Mouse (Mus musculus): ENCODE results near the gene Trex2. TPM values are rescaled to one million over a fixed set of nuclear protein-coding genes. Genes with fewer than 3 reads are reported as not detected.

The Trex2 gene
- total and polyA plus RNA-seq, 3 experiments = not detected

DNA sequence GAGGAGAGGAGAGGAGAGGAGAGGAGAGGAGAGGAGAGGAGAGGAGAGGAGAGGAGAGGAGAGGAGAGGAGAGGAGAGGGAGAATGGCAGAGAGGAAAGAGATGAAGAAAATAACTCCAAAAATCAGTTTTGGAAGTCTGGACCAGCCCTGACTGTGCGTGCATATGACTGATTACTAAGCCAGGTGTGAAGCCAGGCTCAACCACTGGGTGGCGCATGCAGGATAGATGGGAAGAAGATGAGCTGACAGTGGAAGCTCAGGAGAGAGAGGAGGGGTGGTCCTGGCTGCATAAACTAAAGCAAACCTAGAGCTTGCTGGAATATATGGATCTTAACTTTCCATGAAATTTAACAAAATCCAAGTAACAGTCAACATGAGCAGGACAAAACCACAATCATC lies 16.8 kb upstream of the Trex2 start (continued):
- no peak for TF ChIP-seq USF1 (IDR thresholded peaks at IDR 0.05; ENCODE audit: low read depth, low read length)
- no peak for TF ChIP-seq ZMIZ1 (IDR thresholded peaks at IDR 0.05; ENCODE audit: low read depth, low read length)
- TF ChIP-seq MAFK (IDR thresholded peaks at IDR 0.05; ENCODE audit: borderline replicate concordance, low read depth, low read length) = no peak
- no peak for TF ChIP-seq MAX (IDR thresholded peaks at IDR 0.05; ENCODE audit: low read length)
- TF ChIP-seq SMC3 (IDR thresholded peaks at IDR 0.05; ENCODE audit: low read depth, low read length) = peak; percentile 52
- TF ChIP-seq POLR2AphosphoS2 (IDR thresholded peaks at IDR 0.05; ENCODE audit: low read length) = no peak
- TF ChIP-seq MYB (IDR thresholded peaks at IDR 0.05; ENCODE audit: low read depth, low read length) = no peak
- no peak for TF ChIP-seq MXI1 (IDR thresholded peaks at IDR 0.05; ENCODE audit: low read depth, low read length)
- TF ChIP-seq MYC (IDR thresholded peaks at IDR 0.05; ENCODE audit: low read depth, low read length) = no peak
- TF ChIP-seq CHD2 (IDR thresholded peaks at IDR 0.05; ENCODE audit: low read length) = no peak
- TF ChIP-seq TBP (IDR thresholded peaks at IDR 0.05; ENCODE audit: low read depth, low read length) = no peak
- TF ChIP-seq RCOR1 (IDR thresholded peaks at IDR 0.05; ENCODE audit: low read depth, low read length) = no peak

DNA sequence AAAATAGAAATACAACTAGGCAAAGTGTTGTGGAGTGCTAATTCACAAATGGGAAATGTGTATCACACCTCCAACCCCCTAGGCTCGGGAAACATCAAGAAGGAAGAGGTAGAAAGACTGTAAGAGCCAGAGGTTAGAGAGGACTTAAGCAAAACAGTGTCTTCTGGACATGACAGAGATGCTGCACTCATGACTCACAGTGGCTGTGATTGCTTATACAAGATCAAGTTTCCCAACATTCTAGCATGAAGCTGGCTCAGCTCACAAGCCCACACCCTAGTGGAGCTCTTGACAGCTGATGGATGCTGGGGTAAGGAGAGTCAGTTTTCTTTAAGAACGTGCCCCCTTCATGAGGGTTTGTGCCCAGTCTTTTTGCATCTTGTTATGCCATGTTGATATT lies 6.3 kb upstream of the Trex2 start:
- Histone ChIP-seq H3K9ac (ENCODE audit: control insufficient read depth, low read depth, low read length, poor library complexity, severe bottlenecking) (no peak overlapping the region), H3K9me3 (replicated peaks; ENCODE audit: insufficient read depth, low read length) (no peaks in the 10 kb centered on the region), H3K79me2 (ENCODE audit: control insufficient read depth, insufficient read depth, low read length, poor library complexity) (no peaks in the 10 kb centered on the region), H3K27me3 (ENCODE audit: control insufficient read depth in 1 of 2, insufficient read depth in 2 of 2, low read length in 2 of 2) (no peaks in the 10 kb centered on the region), H3K27ac (ENCODE audit: control insufficient read depth, low read depth, low read length) (no peak overlapping the region), H3K4me1 (ENCODE audit: control insufficient read depth in 1 of 2, insufficient read depth in 2 of 2, low read length in 2 of 2) (peaks cover 0 to 6% of the 10 kb centered on the region in 2 experiments; a peak in 2 of 4 replicates), H3K36me3 (ENCODE audit: control insufficient read depth in 1 of 2, insufficient read depth in 2 of 2, low read length in 2 of 2) (peaks cover 0 to 9% of the 10 kb centered on the region in 2 experiments; a peak in 2 of 4 replicates), H3K4me3 (ENCODE audit: control insufficient read depth in 1 of 2, insufficient read depth in 1 of 2, low read depth in 2 of 2, low read length in 2 of 2) (no peak overlapping the region)
- no peak for DNase-seq (ENCODE audit: low read depth, low spot score)
- TF ChIP-seq HCFC1 (IDR thresholded peaks at IDR 0.05; ENCODE audit: low read depth, low read length) (no peak), MYB (IDR thresholded peaks at IDR 0.05; ENCODE audit: low read depth, low read length) (no peak), MAFK (IDR thresholded peaks at IDR 0.05; ENCODE audit: borderline replicate concordance, low read depth, low read length) (no peak), CHD1 (IDR thresholded peaks at IDR 0.05; ENCODE audit: low read depth, low read length) (no peak), USF1 (IDR thresholded peaks at IDR 0.05; ENCODE audit: low read depth, low read length) (no peak), MAZ (IDR thresholded peaks at IDR 0.05; ENCODE audit: low read depth, low read length) (no peak), TCF12 (IDR thresholded peaks at IDR 0.05; ENCODE audit: low read depth, low read length) (no peak), CHD2 (IDR thresholded peaks at IDR 0.05; ENCODE audit: low read length) (no peak), ZKSCAN1 (IDR thresholded peaks at IDR 0.05; ENCODE audit: low read depth, low read length) (no peak), UBTF (IDR thresholded peaks at IDR 0.05; ENCODE audit: borderline replicate concordance, insufficient read depth, low read depth, low read length) (no peak), EP300 (IDR thresholded peaks at IDR 0.05; ENCODE audit: low read depth in 1 of 2, low read length in 2 of 2) (no peak), POLR2AphosphoS5 (IDR thresholded peaks at IDR 0.05; ENCODE audit: borderline replicate concordance, low read depth, low read length) (no peak), POLR2AphosphoS2 (IDR thresholded peaks at IDR 0.05; ENCODE audit: low read length) (no peak), SMC3 (IDR thresholded peaks at IDR 0.05; ENCODE audit: low read depth, low read length) (no peak), GATA1 (IDR thresholded peaks at IDR 0.05; ENCODE audit: low read depth, low read length) (no peak), MYC (IDR thresholded peaks at IDR 0.05; ENCODE audit: low read depth, low read length) (no peak), MAX (IDR thresholded peaks at IDR 0.05; ENCODE audit: low read length) (no peak), POLR2A (IDR thresholded peaks at IDR 0.05; ENCODE audit: control insufficient read depth in 1 of 2, insufficient read depth in 1 of 2, low read depth in 1 of 2, low read length in 2 of 2, poor library complexity in 1 of 2) (no peak), ZMIZ1 (IDR thresholded peaks at IDR 0.05; ENCODE audit: low read depth, low read length) (no peak), MEF2A (IDR thresholded peaks at IDR 0.05; ENCODE audit: extremely low read depth, insufficient replicate concordance, low read depth, low read length, poor library complexity, severe bottlenecking) (no peak)
